Mouse (Mus musculus) CH12.LX (cell line): Measurements from ENCODE around the gene Hhip. TPM values are rescaled to one million over a fixed set of nuclear protein-coding genes. Genes with fewer than 3 reads are reported as not detected.

Experiments used
- DNase-seq: peaks from one replicate; pipeline ENCODE4 v3.0.0-alpha.2; 2013; ENCODE audit errors: extremely low read depth
- H3K27ac ChIP-seq: 2 replicates; pipeline ENCODE4 v1.5.1; 2012; ENCODE audit warnings: low read depth, mild to moderate bottlenecking, control low read depth, moderate library complexity; ENCODE audit not compliant: insufficient read depth
- H3K27me3 ChIP-seq: replicated peaks from 2 replicates; pipeline ENCODE3; 2012; ENCODE audit warnings: inconsistent platforms
- H3K36me3 ChIP-seq, 2 experiments: replicated peaks in 1 of 2; 2 replicates each; pipeline versions ENCODE3 to v1.6.1; 2012; ENCODE audit warnings: inconsistent platforms in 1 of 2, low read length in 1 of 2, mild to moderate bottlenecking in 1 of 2, mixed read lengths in 1 of 2, moderate library complexity in 1 of 2; ENCODE audit not compliant: control insufficient read depth in 1 of 2, insufficient read depth in 1 of 2
- H3K4me1 ChIP-seq, 2 experiments: 2 replicates each; pipeline ENCODE4 v1.6.1; 2012; ENCODE audit warnings: inconsistent platforms in 1 of 2, moderate library complexity in 1 of 2; ENCODE audit not compliant: insufficient read depth in 2 of 2, control insufficient read depth in 1 of 2
- H3K4me2 ChIP-seq: 2 replicates; pipeline ENCODE4 v1.6.1; 2012; ENCODE audit warnings: low read depth, mild to moderate bottlenecking, control low read depth; ENCODE audit not compliant: poor library complexity, insufficient read depth, severe bottlenecking
- H3K4me3 ChIP-seq, 3 experiments: fragments of 150-350 bp in 1 of 3; sonication (generic) in 1 of 3; replicated peaks in 1 of 3; 2 replicates each; pipeline versions ENCODE3 to v1.5.1; 2011 to 2012; ENCODE audit warnings: low read depth in 2 of 3, low read length in 2 of 3, mild to moderate bottlenecking in 2 of 3, moderate library complexity in 2 of 3, control low read depth in 1 of 3, improper control_type of control experiment in 1 of 3, inconsistent platforms in 1 of 3, mixed read lengths in 1 of 3; ENCODE audit not compliant: poor library complexity in 1 of 3
- H3K79me2 ChIP-seq: replicated peaks from 2 replicates; pipeline ENCODE4 v1.6.1; 2012; ENCODE audit warnings: mild to moderate bottlenecking, moderate library complexity; ENCODE audit not compliant: control insufficient read depth, poor library complexity, insufficient read depth, severe bottlenecking; ENCODE audit errors: extremely low read depth
- H3K9ac ChIP-seq: 2 replicates; pipeline ENCODE4 v1.6.1; 2012; ENCODE audit warnings: low read depth, mild to moderate bottlenecking, control low read depth, moderate library complexity; ENCODE audit not compliant: insufficient read depth
- H3K9me3 ChIP-seq: replicated peaks from 2 replicates; pipeline ENCODE3; 2012; ENCODE audit warnings: low read length, inconsistent platforms, mixed read lengths
- BHLHE40 ChIP-seq: IDR thresholded peaks from 2 replicates; pipeline ENCODE4 v1.6.1; 2011; ENCODE audit warnings: mild to moderate bottlenecking, low read depth, low read length, improper control_type of control experiment
- CHD1 ChIP-seq: IDR thresholded peaks from 2 replicates; pipeline ENCODE4 v1.6.1; 2012; ENCODE audit warnings: low read depth, low read length, improper control_type of control experiment, inconsistent platforms
- CTCF ChIP-seq, 2 experiments: IDR thresholded peaks in 1 of 2; conservative IDR thresholded peaks in 1 of 2; 2 replicates each; pipeline ENCODE4 v1.5.1; 2011 to 2012; ENCODE audit warnings: low read depth in 2 of 2, low read length in 2 of 2, improper control_type of control experiment in 1 of 2, inconsistent platforms in 1 of 2, mild to moderate bottlenecking in 1 of 2, moderate library complexity in 1 of 2
- E2F4 ChIP-seq: IDR thresholded peaks from 2 replicates; pipeline ENCODE4 v1.6.1; 2011; ENCODE audit warnings: low read depth, low read length, improper control_type of control experiment; ENCODE audit not compliant: insufficient replicate concordance
- ETS1 ChIP-seq: conservative IDR thresholded peaks from 2 replicates; pipeline ENCODE4 v1.6.1; 2012; ENCODE audit warnings: low read depth, mild to moderate bottlenecking, inconsistent platforms, low read length, improper control_type of control experiment, moderate library complexity
- HCFC1 ChIP-seq: IDR thresholded peaks from 2 replicates; pipeline ENCODE4 v1.6.1; 2012; ENCODE audit warnings: low read depth, mild to moderate bottlenecking, inconsistent platforms, low read length, improper control_type of control experiment
- KAT2A ChIP-seq: IDR thresholded peaks from 2 replicates; pipeline ENCODE4 v1.6.1; 2012; ENCODE audit warnings: low read length, improper control_type of control experiment, inconsistent platforms; ENCODE audit not compliant: insufficient replicate concordance
- MAFK ChIP-seq: IDR thresholded peaks from 2 replicates; pipeline ENCODE4 v1.6.1; 2011; ENCODE audit warnings: low read length, improper control_type of control experiment; ENCODE audit not compliant: insufficient replicate concordance
- MAX ChIP-seq: IDR thresholded peaks from 2 replicates; pipeline ENCODE4 v1.6.1; 2011; ENCODE audit warnings: low read length, improper control_type of control experiment
- MXI1 ChIP-seq: IDR thresholded peaks from 2 replicates; pipeline ENCODE4 v1.6.1; 2011; ENCODE audit warnings: mild to moderate bottlenecking, low read depth, low read length, improper control_type of control experiment
- MYC ChIP-seq: IDR thresholded peaks from 2 replicates; pipeline ENCODE4 v1.6.1; 2011; ENCODE audit warnings: low read depth, mild to moderate bottlenecking, improper control_type of control experiment, low read length
- NELFE ChIP-seq: IDR thresholded peaks from 2 replicates; pipeline ENCODE4 v1.6.1; 2011; ENCODE audit warnings: low read depth, low read length, improper control_type of control experiment
- POLR2A ChIP-seq: IDR thresholded peaks from 2 replicates; pipeline ENCODE4 v1.6.1; 2011; ENCODE audit warnings: low read depth, mild to moderate bottlenecking, improper control_type of control experiment, low read length
- SIN3A ChIP-seq: IDR thresholded peaks from 2 replicates; pipeline ENCODE4 v1.6.1; 2012; ENCODE audit warnings: low read length, improper control_type of control experiment, inconsistent platforms
- SMC3 ChIP-seq: IDR thresholded peaks from 2 replicates; pipeline ENCODE4 v1.6.1; 2011; ENCODE audit warnings: low read depth, low read length, improper control_type of control experiment
- UBTF ChIP-seq: IDR thresholded peaks from 2 replicates; pipeline ENCODE4 v1.6.1; 2012; ENCODE audit warnings: low read depth, mild to moderate bottlenecking, inconsistent platforms, low read length, improper control_type of control experiment, moderate library complexity
- USF1 ChIP-seq: IDR thresholded peaks from 2 replicates; pipeline ENCODE4 v1.6.1; 2014; ENCODE audit warnings: low read depth, mild to moderate bottlenecking, inconsistent platforms, low read length, improper control_type of control experiment
- USF2 ChIP-seq: conservative IDR thresholded peaks from 2 replicates; pipeline ENCODE4 v1.6.1; 2011; ENCODE audit warnings: low read depth, low read length, improper control_type of control experiment
- ZC3H11A ChIP-seq: IDR thresholded peaks from 2 replicates; pipeline ENCODE4 v1.6.1; 2012; ENCODE audit warnings: low read depth, mild to moderate bottlenecking, inconsistent platforms, low read length, improper control_type of control experiment
- ZKSCAN1 ChIP-seq: IDR thresholded peaks from 2 replicates; pipeline ENCODE4 v1.6.1; 2012; ENCODE audit warnings: low read depth, inconsistent platforms, low read length, improper control_type of control experiment, borderline replicate concordance
- ZNF384 ChIP-seq: IDR thresholded peaks from 2 replicates; pipeline ENCODE4 v1.6.1; 2012; ENCODE audit warnings: low read depth, low read length, improper control_type of control experiment, inconsistent platforms
- dilution Hi-C: fragments of 300-500 bp; cut with MboI; formaldehyde crosslinking; loops from 2 replicates; pipeline ENCODE4 v1.14.3; 2020; ENCODE audit warnings: low sequenced_read_pairs; ENCODE audit not compliant: extremely low pct_unique_long_range_greater_than_20kb, extremely low pct_ligation_motif_present
- in situ Hi-C: fragments of 300-500 bp; cut with MboI; formaldehyde crosslinking; loops from 3 replicates; pipeline ENCODE4 v1.14.3; 2019; ENCODE audit warnings: low sequenced_read_pairs, low pct_ligation_motif_present, low pct_unique_long_range_greater_than_20kb, mixed read lengths
- polyA plus RNA-seq: library from polyadenylated mRNA; unstranded; fragments of >175 nt; gene quantifications from 2 replicates; pipeline ENCODE4 v1.2.1, GENCODE M21; 2012; ENCODE audit warnings: low read depth; ENCODE audit not compliant: insufficient read length
- total RNA-seq, 2 experiments: library from RNA; depleted of rRNA; stranded (reverse); fragments of 300-350 nt in 1 of 2; fragments of >200 nt in 1 of 2; gene quantifications; 2 replicates each; pipeline ENCODE4 v1.2.3; 2012 to 2014

Hhip gene
- total and polyA plus RNA-seq, 3 experiments, result not detected

DNA sequence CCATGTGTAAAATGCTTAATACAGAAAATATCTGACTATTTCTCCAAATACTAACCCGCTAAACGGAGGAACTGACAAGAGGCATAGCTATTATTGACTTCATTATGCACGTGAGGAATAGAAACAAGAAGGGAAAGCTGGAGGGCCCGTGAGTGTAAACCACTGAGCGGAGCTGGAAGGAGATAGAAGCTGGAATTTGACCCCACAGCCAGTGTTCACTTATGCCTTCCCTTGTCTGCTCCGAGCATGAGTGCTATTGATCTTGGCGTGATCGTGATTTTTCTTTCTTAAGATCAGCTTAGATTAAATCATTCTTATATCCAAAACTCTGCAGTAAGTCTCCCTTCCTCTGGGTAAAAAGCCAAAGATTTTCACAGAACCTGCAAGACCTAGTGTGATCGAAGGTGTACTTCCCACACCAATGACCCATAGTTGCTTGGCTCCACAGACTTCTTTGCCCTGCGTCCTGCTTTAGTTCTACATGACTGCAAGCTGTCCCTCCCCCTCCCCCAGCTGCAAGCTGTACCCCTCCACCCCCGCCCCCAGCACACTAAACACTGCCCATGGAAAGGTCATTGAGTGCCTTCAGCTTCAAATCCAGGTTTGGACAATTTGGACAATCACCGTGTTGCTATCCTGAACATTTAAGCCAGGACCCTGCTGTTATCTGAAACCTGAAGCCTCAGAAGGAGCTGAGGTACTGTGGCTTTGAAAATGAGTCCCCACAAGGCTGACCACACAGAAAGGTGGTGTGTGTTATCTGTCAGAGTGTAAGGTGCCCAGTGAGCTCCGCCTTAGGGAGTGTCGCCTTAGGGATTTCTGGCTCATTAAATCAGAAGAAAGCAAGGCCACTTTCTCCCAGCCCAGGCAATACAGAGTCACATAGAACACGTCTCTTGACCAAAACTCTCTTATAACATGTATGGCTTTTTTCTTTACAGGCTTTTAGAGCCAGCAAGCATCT is 26.2 kb downstream of the Hhip start:
- Histone ChIP-seq H3K4me2 (no peak overlapping the region), H3K36me3 (no peaks in the 10 kb centered on the region), H3K27me3 (no peaks in the 10 kb centered on the region), H3K9me3 (no peaks in the 10 kb centered on the region), H3K4me1 (no peaks in the 10 kb centered on the region), H3K27ac (no peak overlapping the region), H3K79me2 (no peaks in the 10 kb centered on the region), H3K4me3 (no peak overlapping the region), H3K9ac (no peak overlapping the region)
- dilution Hi-C loops (no loop called here), in situ Hi-C loops (no loop called here)
- TF ChIP-seq ZNF384, result no peak
- DNase-seq, result no peak

GRCm38 (mm10) chr8:80029631-80030030 is 28.2 kb downstream of the Hhip start:
- Histone ChIP-seq H3K9ac (no peak overlapping the region), H3K4me2 (no peak overlapping the region), H3K4me3 (no peak overlapping the region), H3K27ac (no peak overlapping the region), H3K4me1 (peaks cover 0 to 11% of the 10 kb centered on the region in 2 experiments; a peak in 1 of 4 replicates), H3K9me3 (no peaks in the 10 kb centered on the region), H3K27me3 (no peaks in the 10 kb centered on the region), H3K79me2 (no peaks in the 10 kb centered on the region), H3K36me3 (no peaks in the 10 kb centered on the region)
- dilution Hi-C loops, result no loop called here
- TF ChIP-seq UBTF (no peak), BHLHE40 (no peak), ETS1 (no peak), USF2 (no peak), MYC (no peak), SMC3 (no peak), USF1 (no peak), HCFC1 (no peak)
- in situ Hi-C loops, result no loop called here
- no peak for DNase-seq

DNA sequence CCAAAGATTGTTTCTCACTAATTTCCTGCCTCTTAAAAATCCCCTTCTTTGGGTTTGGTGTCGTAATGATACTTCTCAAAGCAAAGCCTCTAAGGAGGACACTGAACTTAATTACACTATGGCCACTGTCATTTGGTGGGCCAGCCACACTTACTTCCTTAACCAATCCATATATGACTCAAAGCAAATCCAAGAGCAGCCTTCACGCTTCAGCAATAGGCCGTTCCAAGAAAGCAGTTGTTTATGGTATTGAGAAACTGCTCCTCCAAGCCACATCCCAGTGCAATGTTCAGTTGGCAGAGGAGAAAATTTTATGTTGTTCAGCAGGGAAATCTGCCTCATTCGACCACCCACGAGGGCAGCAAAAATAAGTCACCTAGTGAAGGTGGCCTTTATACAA is 37.3 kb downstream of the Hhip start:
- dilution Hi-C loops, result no loop called here
- H3K9ac ChIP-seq, result no peak overlapping the region
- no peaks in the 10 kb centered on the region for H3K27me3 ChIP-seq
- H3K4me1 ChIP-seq, result peaks cover 0 to 14% of the 10 kb centered on the region in 2 experiments; a peak in 2 of 4 replicates
- H3K9me3 ChIP-seq, result no peaks in the 10 kb centered on the region
- DNase-seq, result no peak
- in situ Hi-C loops, result no loop called here
- no peak overlapping the region for H3K4me3 ChIP-seq
- H3K79me2 ChIP-seq, result no peaks in the 10 kb centered on the region
- no peak for TF ChIP-seq BHLHE40
- TF ChIP-seq ZC3H11A, result no peak
- TF ChIP-seq SIN3A, result no peak
- no peak for TF ChIP-seq ZNF384
- TF ChIP-seq MXI1, result no peak
- TF ChIP-seq MAX, result no peak
- no peak for TF ChIP-seq ZKSCAN1
- no peak for TF ChIP-seq SMC3
- TF ChIP-seq NELFE, result no peak
- no peak for TF ChIP-seq UBTF
- TF ChIP-seq MYC, result no peak
- no peak for TF ChIP-seq MAFK
- no peak for TF ChIP-seq USF2
- TF ChIP-seq POLR2A, result no peak
- no peak for TF ChIP-seq CTCF (conservative IDR thresholded peaks at IDR 0.05 in 1 of 2, IDR thresholded peaks at IDR 0.05 in 1 of 2; ENCODE audit: low read depth in 2 of 2, low read length in 2 of 2)
- TF ChIP-seq KAT2A, result no peak
- TF ChIP-seq ETS1, result no peak
- no peak for TF ChIP-seq CHD1
- TF ChIP-seq E2F4, result no peak
- TF ChIP-seq, all 38 proteins: peak for 0
- Histone ChIP-seq H3K27ac (no peak overlapping the region), H3K36me3 (no peaks in the 10 kb centered on the region), H3K4me2 (no peak overlapping the region)
